ENCODE assay signal across 12 mouse cellular contexts in the genomic region with DNA sequence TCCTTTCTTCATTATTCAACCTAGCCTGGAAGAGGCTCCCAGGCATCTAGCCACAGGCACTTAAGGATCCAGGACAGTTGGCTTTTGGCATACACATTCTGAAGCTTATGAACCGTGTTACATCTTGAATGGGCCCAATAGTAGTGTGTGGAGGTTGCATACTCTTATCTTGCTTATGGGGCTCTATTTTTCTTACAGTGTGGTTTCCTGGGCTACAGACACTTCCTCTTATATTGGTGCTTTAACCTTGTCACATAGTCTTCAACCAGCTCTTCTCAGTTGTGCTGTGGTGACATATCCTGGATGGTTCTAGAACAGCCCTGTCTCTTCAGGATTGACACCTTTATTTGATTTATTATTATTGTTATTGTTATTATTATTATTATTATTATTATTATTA.
"Had no signal": no experiment of that assay in that cellular context is flagged by ENCODE, and none has a peak within 500 bp of the region (broad histone marks: within the 10 kb centered on the region; RNA-seq: fewer than 3 reads in every experiment).

No protein-coding gene starts in this region.

- DNase-seq: kidney, adult 2 months; kidney, postnatal 36 days; layer of hippocampus, adult 9-11 months; layer of hippocampus, postnatal 36 days; lung, adult 18-20 months; right cerebral cortex, postnatal 14 days; thymus, postnatal 14 days had no signal

- H3K9ac ChIP-seq: limb, embryonic 13.5 days; liver, embryonic 14.5 days; midbrain, embryonic 12.5 days; stomach, embryonic 15.5 days had no signal

- H3K4me1 ChIP-seq: stomach, embryonic 15.5 days had no signal

- ATAC-seq: intestine, embryonic 16.5 days had no signal

- H3K27ac ChIP-seq: limb, embryonic 13.5 days; liver, embryonic 14.5 days; midbrain, embryonic 12.5 days; stomach, embryonic 15.5 days had no signal

- H3K36me3 ChIP-seq: limb, embryonic 13.5 days; midbrain, embryonic 12.5 days; stomach, embryonic 15.5 days had no signal

- H3K9me3 ChIP-seq: limb, embryonic 13.5 days; midbrain, embryonic 12.5 days; stomach, embryonic 15.5 days had no signal

- H3K4me2 ChIP-seq: limb, embryonic 13.5 days; midbrain, embryonic 12.5 days; stomach, embryonic 15.5 days had no signal

- H3K4me3 ChIP-seq: limb, embryonic 13.5 days; midbrain, embryonic 12.5 days; stomach, embryonic 15.5 days had no signal

- H3K27me3 ChIP-seq: limb, embryonic 13.5 days; midbrain, embryonic 12.5 days; stomach, embryonic 15.5 days had no signal
